Mouse (Mus musculus) liver, embryonic 12.5 days (tissue): Measurements from ENCODE around the gene Tmem219. TPM values are rescaled to one million over a fixed set of nuclear protein-coding genes. Genes with fewer than 3 reads are reported as not detected.

Source experiments
- polyA plus RNA-seq: library from polyadenylated mRNA; unstranded; fragments of >200 nt; fragmentation: Nextera tagmentation; extraction: Ambion mirVana; gene quantifications from 2 replicates; pipeline ENCODE4 v1.2.1, GENCODE M21; 2016

Tmem219 gene
- polyA plus RNA-seq, 1 experiment from 2014 or later, result 16.9 TPM

Other genes with a start within 250 kb of the Tmem219 start
- gene Sult1a1, start 246.5 kb downstream of the Tmem219 start, polyA plus RNA-seq, result 0.24 and 0.50 TPM in 2 replicates
- gene Bola2, start 227.5 kb downstream of the Tmem219 start, polyA plus RNA-seq, result 134 and 153 TPM in 2 replicates
- 4.5 and 5.1 TPM in 2 replicates for gene Slx1b, start 227.1 kb downstream of the Tmem219 start, polyA plus RNA-seq
- gene Coro1a, start 215.1 kb downstream of the Tmem219 start, polyA plus RNA-seq, result 77.9 and 86.6 TPM in 2 replicates
- 23.7 and 25.0 TPM in 2 replicates for gene Mapk3, start 163.3 kb downstream of the Tmem219 start, polyA plus RNA-seq
- gene Gdpd3, start 156.6 kb downstream of the Tmem219 start, polyA plus RNA-seq, result 0.54 and 0.78 TPM in 2 replicates
- gene Ypel3, start 146.0 kb downstream of the Tmem219 start, polyA plus RNA-seq, result 77.2 and 78.5 TPM in 2 replicates
- 0.33 and 0.50 TPM in 2 replicates for gene Tbx6, start 141.4 kb downstream of the Tmem219 start, polyA plus RNA-seq
- 191 and 205 TPM in 2 replicates for gene Ppp4c, start 130.4 kb downstream of the Tmem219 start, polyA plus RNA-seq
- not detected in 2 replicates for gene Fam57b, start 125.2 kb downstream of the Tmem219 start, polyA plus RNA-seq
- gene 4930451I11Rik, start 91.3 kb downstream of the Tmem219 start, polyA plus RNA-seq, result not detected in 2 replicates
- gene Doc2a, start 75.5 kb downstream of the Tmem219 start, polyA plus RNA-seq, result 0.15 and 0.24 TPM in 2 replicates
- 20.3 and 22.0 TPM in 2 replicates for gene Hirip3, start 60.9 kb downstream of the Tmem219 start, polyA plus RNA-seq
- 70.5 and 73.0 TPM in 2 replicates for gene Ino80e, start 60.5 kb downstream of the Tmem219 start, polyA plus RNA-seq
- gene Taok2, start 38.2 kb downstream of the Tmem219 start, polyA plus RNA-seq, result 20.1 and 20.6 TPM in 2 replicates
- gene Kctd13, start 6.0 kb upstream of the Tmem219 start, polyA plus RNA-seq, result 10.3 and 10.7 TPM in 2 replicates
- not detected in 2 replicates for gene Asphd1, start 26.7 kb upstream of the Tmem219 start, polyA plus RNA-seq
- 0.06 and 0.39 TPM in 2 replicates for gene Sez6l2, start 27.6 kb upstream of the Tmem219 start, polyA plus RNA-seq
- gene Cdipt, start 53.0 kb upstream of the Tmem219 start, polyA plus RNA-seq, result 59.2 and 63.2 TPM in 2 replicates
- gene Cdiptos, start 53.2 kb upstream of the Tmem219 start, polyA plus RNA-seq, result 0.29 and 0.44 TPM in 2 replicates
- 8.3 and 8.9 TPM in 2 replicates for gene Mvp, start 91.7 kb upstream of the Tmem219 start, polyA plus RNA-seq
- gene Pagr1b, start 93.6 kb upstream of the Tmem219 start, polyA plus RNA-seq, result 0.57 TPM in 1 of 2 replicates, not detected in the other
- 60.5 and 65.1 TPM in 2 replicates for gene Pagr1a, start 94.4 kb upstream of the Tmem219 start, polyA plus RNA-seq
- 4.1 and 8.9 TPM in 2 replicates for gene Gm42742, start 98.2 kb upstream of the Tmem219 start, polyA plus RNA-seq
- gene Prrt2, start 98.3 kb upstream of the Tmem219 start, polyA plus RNA-seq, result 0.88 and 2.1 TPM in 2 replicates
- gene Maz, start 104.1 kb upstream of the Tmem219 start, polyA plus RNA-seq, result 104 and 107 TPM in 2 replicates
- 126 and 132 TPM in 2 replicates for gene Kif22, start 119.6 kb upstream of the Tmem219 start, polyA plus RNA-seq
- gene Zg16, start 164.4 kb upstream of the Tmem219 start, polyA plus RNA-seq, result not detected in 2 replicates
- 8.3 and 8.5 TPM in 2 replicates for gene AI467606, start 168.4 kb upstream of the Tmem219 start, polyA plus RNA-seq
- 36.5 and 40.3 TPM in 2 replicates for gene Qprt, start 199.3 kb upstream of the Tmem219 start, polyA plus RNA-seq
- gene Spn, start 214.9 kb upstream of the Tmem219 start, polyA plus RNA-seq, result 7.3 and 7.4 TPM in 2 replicates